ENCODE assay signal across 28 mouse cellular contexts in genomic region chr11:51595459-51596083, GRCm38 (mm10). TPM values are rescaled to one million over a fixed set of nuclear protein-coding genes. Genes with fewer than 3 reads are reported as not detected.
DNase-seq lines count a peak whose midpoint lies in the region; ATAC-seq and TF ChIP-seq lines count a peak whose summit lies in the region.
"Had no signal": no experiment of that assay in that cellular context is flagged by ENCODE, and none has a peak within 500 bp of the region (broad histone marks: within the 10 kb centered on the region; RNA-seq: fewer than 3 reads in every experiment).

No protein-coding gene starts in this region.

- no peak for TF ChIP-seq CTCF in CH12.LX (conservative IDR thresholded peaks at IDR 0.05 in 1 of 2, IDR thresholded peaks at IDR 0.05 in 1 of 2; ENCODE audit: low read depth in 2 of 2, low read length in 2 of 2)
- TF ChIP-seq CTCF in MEL (IDR thresholded peaks at IDR 0.05 in 2 of 3, conservative IDR thresholded peaks at IDR 0.05 in 1 of 3; ENCODE audit: control insufficient read depth in 1 of 3, insufficient read depth in 1 of 3, low read depth in 2 of 3, low read length in 3 of 3, poor library complexity in 1 of 3, severe bottlenecking in 1 of 3), result no peak
- no peak for TF ChIP-seq CTCF in liver, postnatal 0 days (IDR thresholded peaks at IDR 0.05; ENCODE audit: low read depth)

- no peak for DNase-seq in liver, embryonic 13.5 days
- no peak for DNase-seq in liver
- DNase-seq in CH12.LX (ENCODE audit: extremely low read depth), result no peak
- peak; percentile 62 for DNase-seq in MEL (ENCODE audit: low read depth, low spot score)
- DNase-seq in liver, postnatal 0 days, result no peak
- DNase-seq in urinary bladder, postnatal 36 days (ENCODE audit: low spot score in 2 of 2), result no peak
- DNase-seq in ovary, adult 18-20 months (ENCODE audit: low spot score), result no peak
- DNase-seq: adrenal gland, postnatal 10 days; adrenal gland, postnatal 36 days; cerebellum, adult 11 months; cerebellum, adult 8-10 months; cerebellum, postnatal 10 days; cerebellum, postnatal 36 days; embryo, embryonic 11 days; gastrocnemius, postnatal 36 days; heart, adult 2 months had no signal

- H3K9ac ChIP-seq in liver, embryonic 13.5 days, result no peak overlapping the region
- no peak overlapping the region for H3K9ac ChIP-seq in CH12.LX (ENCODE audit: insufficient read depth, low read depth)
- no peak overlapping the region for H3K9ac ChIP-seq in MEL (ENCODE audit: control insufficient read depth, low read depth, low read length, poor library complexity, severe bottlenecking)
- H3K9ac ChIP-seq in liver, postnatal 0 days (replicated peaks), result no peak overlapping the region
- H3K9ac ChIP-seq: embryonic facial prominence, embryonic 13.5 days; forebrain, embryonic 13.5 days; heart, embryonic 13.5 days; hindbrain, embryonic 12.5 days; hindbrain, embryonic 15.5 days had no signal

- H3K4me3 ChIP-seq in liver, embryonic 13.5 days (replicated peaks), result no peak overlapping the region
- H3K4me3 ChIP-seq in CH12.LX (replicated peaks in 1 of 3; ENCODE audit: low read depth in 2 of 3, low read length in 2 of 3, poor library complexity in 1 of 3) (no peak overlapping the region), MEL (ENCODE audit: control insufficient read depth in 1 of 2, insufficient read depth in 1 of 2, low read depth in 2 of 2, low read length in 2 of 2) (no peak overlapping the region)
- H3K4me3 ChIP-seq in liver, postnatal 0 days (ENCODE audit: low read depth, low read length), result no peak overlapping the region
- H3K4me3 ChIP-seq: embryonic facial prominence, embryonic 10.5 days; embryonic facial prominence, embryonic 13.5 days; erythroblast, embryonic 14.5 days; forebrain, embryonic 10.5 days; forebrain, embryonic 13.5 days; heart, adult 2 months; heart, embryonic 10.5 days; heart, embryonic 13.5 days; hindbrain, embryonic 12.5 days; hindbrain, embryonic 15.5 days had no signal

- no peak for TF ChIP-seq EP300 in CH12.LX (IDR thresholded peaks at IDR 0.05; ENCODE audit: low read length)
- TF ChIP-seq EP300 in MEL (IDR thresholded peaks at IDR 0.05; ENCODE audit: low read depth in 1 of 2, low read length in 2 of 2), result no peak
- TF ChIP-seq EP300 in liver, postnatal 0 days (IDR thresholded peaks at IDR 0.05; ENCODE audit: low read depth), result no peak

- 76% methylated on average over 1 of the region's 1 CpGs for WGBS in liver, embryonic 13.5 days (ENCODE audit: insufficient replicate concordance)
- WGBS in liver, postnatal 0 days (ENCODE audit: insufficient replicate concordance), result 79% methylated on average over 1 of the region's 1 CpGs

- dilution Hi-C loops in CH12.LX (cut with MboI; ENCODE audit: extremely low pct_ligation_motif_present, extremely low pct_unique_long_range_greater_than_20kb, low sequenced_read_pairs), result no loop called here

- no peaks in the 10 kb centered on the region for H3K27me3 ChIP-seq in liver, embryonic 13.5 days
- H3K27me3 ChIP-seq in CH12.LX (replicated peaks), result no peaks in the 10 kb centered on the region
- H3K27me3 ChIP-seq in MEL (ENCODE audit: control insufficient read depth in 1 of 2, insufficient read depth in 2 of 2, low read length in 2 of 2), result no peaks in the 10 kb centered on the region
- H3K27me3 ChIP-seq in liver, postnatal 0 days (ENCODE audit: insufficient read depth, low read length), result no peaks in the 10 kb centered on the region
- H3K27me3 ChIP-seq: embryonic facial prominence, embryonic 13.5 days; forebrain, embryonic 13.5 days; heart, embryonic 13.5 days; hindbrain, embryonic 12.5 days; hindbrain, embryonic 15.5 days had no signal

- H3K4me1 ChIP-seq in liver, embryonic 13.5 days (replicated peaks), result no peaks in the 10 kb centered on the region; the same call in 1 of the 2 replicates
- peaks cover 0 to 22% of the 10 kb centered on the region in 2 experiments; a peak in 1 of 4 replicates for H3K4me1 ChIP-seq in CH12.LX (ENCODE audit: control insufficient read depth in 1 of 2, insufficient read depth in 2 of 2)
- H3K4me1 ChIP-seq in MEL (ENCODE audit: control insufficient read depth in 1 of 2, insufficient read depth in 2 of 2, low read length in 2 of 2), result peaks cover 2 to 3% of the 10 kb centered on the region in 2 experiments; a peak in 2 of 4 replicates
- H3K4me1 ChIP-seq in liver, postnatal 0 days (ENCODE audit: insufficient read depth), result no peaks in the 10 kb centered on the region
- H3K4me1 ChIP-seq: embryonic facial prominence, embryonic 10.5 days; embryonic facial prominence, embryonic 13.5 days; forebrain, embryonic 10.5 days; heart, embryonic 10.5 days; hindbrain, embryonic 12.5 days; hindbrain, embryonic 15.5 days had no signal

- H3K27ac ChIP-seq in liver, embryonic 13.5 days, result peak overlapping the region; percentile 1; the same call in 1 of the 2 replicates
- H3K27ac ChIP-seq in CH12.LX (ENCODE audit: insufficient read depth, low read depth) (no peak overlapping the region), MEL (ENCODE audit: control insufficient read depth, low read depth, low read length) (0 out of 2 replicates have a peak overlapping the region, but pooled peaks have one; percentile 9)
- peak overlapping the region; percentile 26; the same call in 1 of the 2 replicates for H3K27ac ChIP-seq in liver, postnatal 0 days (ENCODE audit: low read depth)
- H3K27ac ChIP-seq: embryonic facial prominence, embryonic 10.5 days; embryonic facial prominence, embryonic 13.5 days; forebrain, embryonic 10.5 days; forebrain, embryonic 13.5 days; heart, adult 2 months; heart, embryonic 10.5 days; heart, embryonic 13.5 days; hindbrain, embryonic 12.5 days; hindbrain, embryonic 15.5 days had no signal

- TF ChIP-seq RAD21 in CH12.LX (IDR thresholded peaks at IDR 0.05; ENCODE audit: low read depth, low read length) (no peak), MEL (IDR thresholded peaks at IDR 0.05; ENCODE audit: low read depth, low read length) (no peak)

- H3K79me2 ChIP-seq in CH12.LX (replicated peaks; ENCODE audit: control insufficient read depth, extremely low read depth, insufficient read depth, poor library complexity, severe bottlenecking) (peaks cover 9% of the 10 kb centered on the region), MEL (ENCODE audit: control insufficient read depth, insufficient read depth, low read length, poor library complexity) (no peaks in the 10 kb centered on the region; the same call in 1 of the 2 replicates)

- ATAC-seq in liver, embryonic 13.5 days (ENCODE audit: low read depth), result no peak
- peak; percentile 9; the same call in 1 of the 2 replicates for ATAC-seq in liver, postnatal 0 days
- ATAC-seq in erythroid progenitor cell, adult 5-6 weeks (replicated peaks; ENCODE audit: low FRiP score, poor library complexity, severe bottlenecking), result no peak
- ATAC-seq: activated CD4-positive, CD25-positive, alpha-beta regulatory T cell, adult 4 months; forebrain, embryonic 13.5 days; forebrain, embryonic 16.5 days had no signal

- H3K4me2 ChIP-seq in liver, embryonic 13.5 days, result no peak overlapping the region
- H3K4me2 ChIP-seq in CH12.LX (ENCODE audit: insufficient read depth, low read depth, poor library complexity, severe bottlenecking), result no peak overlapping the region
- no peak overlapping the region for H3K4me2 ChIP-seq in liver, postnatal 0 days (ENCODE audit: low read depth, low read length)
- H3K4me2 ChIP-seq: embryonic facial prominence, embryonic 13.5 days; forebrain, embryonic 13.5 days; heart, embryonic 13.5 days; hindbrain, embryonic 12.5 days; hindbrain, embryonic 15.5 days had no signal

- peaks cover 99% of the 10 kb centered on the region for H3K36me3 ChIP-seq in liver, embryonic 13.5 days
- H3K36me3 ChIP-seq in CH12.LX (replicated peaks in 1 of 2; ENCODE audit: control insufficient read depth in 1 of 2, insufficient read depth in 1 of 2, low read length in 1 of 2), result peaks cover 91 to 98% of the 10 kb centered on the region in 2 experiments
- peaks cover 34 to 43% of the 10 kb centered on the region in 2 experiments for H3K36me3 ChIP-seq in MEL (ENCODE audit: control insufficient read depth in 1 of 2, insufficient read depth in 2 of 2, low read length in 2 of 2)
- peaks cover 95% of the 10 kb centered on the region for H3K36me3 ChIP-seq in liver, postnatal 0 days (replicated peaks; ENCODE audit: insufficient read depth, low read length)

- no peaks in the 10 kb centered on the region for H3K9me3 ChIP-seq in liver, embryonic 13.5 days (replicated peaks)
- H3K9me3 ChIP-seq in CH12.LX (replicated peaks; ENCODE audit: low read length) (no peaks in the 10 kb centered on the region), MEL (replicated peaks; ENCODE audit: insufficient read depth, low read length) (no peaks in the 10 kb centered on the region)
- no peaks in the 10 kb centered on the region for H3K9me3 ChIP-seq in liver, postnatal 0 days (ENCODE audit: low read length)
- H3K9me3 ChIP-seq: embryonic facial prominence, embryonic 10.5 days; embryonic facial prominence, embryonic 13.5 days; forebrain, embryonic 10.5 days; forebrain, embryonic 13.5 days; heart, embryonic 10.5 days; heart, embryonic 13.5 days; hindbrain, embryonic 12.5 days; hindbrain, embryonic 15.5 days had no signal

- in situ Hi-C loops in CH12.LX (cut with MboI; ENCODE audit: low pct_ligation_motif_present, low pct_unique_long_range_greater_than_20kb, low sequenced_read_pairs), result no loop called here

- TF ChIP-seq POLR2A in CH12.LX (IDR thresholded peaks at IDR 0.05; ENCODE audit: low read depth, low read length), result no peak
- TF ChIP-seq POLR2A in MEL (IDR thresholded peaks at IDR 0.05; ENCODE audit: control insufficient read depth in 1 of 2, insufficient read depth in 1 of 2, low read depth in 1 of 2, low read length in 2 of 2, poor library complexity in 1 of 2), result peak in 1 of 2 experiments; percentile 15; a peak in 1 of 4 replicates

RNA-seq across cellular contexts. Expression of gene Phykpl, which starts 11.0 kb away (rescaled TPM):
- polyA plus RNA-seq in liver, embryonic 13.5 days (2015; fragmentation: Nextera tagmentation; extraction: Ambion mirVana), result 14.4 and 15.0 TPM in 2 replicates
- total RNA-seq in CH12.LX (2012; rRNA removed) (30.9 and 40.5 TPM in 2 replicates), CH12.LX (2014; rRNA removed) (19.4 and 25.2 TPM in 2 replicates), MEL (2012; rRNA removed) (17.2 and 22.7 TPM in 2 replicates)
- polyA plus RNA-seq in CH12.LX (2012; ENCODE audit: insufficient read length, low read depth) (39.6 and 44.0 TPM in 2 replicates), MEL (2012; ENCODE audit: insufficient read depth in 1 of 2, insufficient read length in 2 of 2, low read depth in 1 of 2, low replicate concordance in 2 of 2, missing spikeins in 1 of 2) (10 to 100 TPM in 1 of 2 experiments, not detected in 1; 23.0 TPM)
- 14.5 TPM in 2 replicates for polyA plus RNA-seq in liver, postnatal 0 days (2015; fragmentation: Nextera tagmentation; extraction: Ambion mirVana)
- total RNA-seq in erythroid progenitor cell, adult 5-6 weeks (2015; ENCODE audit: low replicate concordance), result 3.6 and 17.2 TPM in 2 replicates
- 6.5 and 10.4 TPM in 2 replicates for total RNA-seq in erythroid progenitor cell, adult 5-6 weeks (2017; ENCODE audit: low replicate concordance)

RNA-seq across cellular contexts. Expression of gene Hnrnpab, which starts 11.1 kb away (rescaled TPM):
- polyA plus RNA-seq in liver, embryonic 13.5 days (2015; fragmentation: Nextera tagmentation; extraction: Ambion mirVana), result 250 and 275 TPM in 2 replicates
- total RNA-seq in CH12.LX (2012; rRNA removed) (893 and 1,222 TPM in 2 replicates), CH12.LX (2014; rRNA removed) (1,100 and 1,160 TPM in 2 replicates), MEL (2012; rRNA removed) (894 and 908 TPM in 2 replicates)
- polyA plus RNA-seq in CH12.LX (2012; ENCODE audit: insufficient read length, low read depth) (2,181 and 2,430 TPM in 2 replicates), MEL (2012; ENCODE audit: insufficient read depth in 1 of 2, insufficient read length in 2 of 2, low read depth in 1 of 2, low replicate concordance in 2 of 2, missing spikeins in 1 of 2) (1,000 to 10,000 TPM in 1 of 2 experiments, 100 to 1,000 TPM in 1; 184 to 1,104 TPM)
- polyA plus RNA-seq in liver, postnatal 0 days (2015; fragmentation: Nextera tagmentation; extraction: Ambion mirVana), result 114 and 130 TPM in 2 replicates
- total RNA-seq in erythroid progenitor cell, adult 5-6 weeks (2015; ENCODE audit: low replicate concordance), result 250 and 265 TPM in 2 replicates
- 313 and 505 TPM in 2 replicates for total RNA-seq in erythroid progenitor cell, adult 5-6 weeks (2017; ENCODE audit: low replicate concordance)

RNA-seq across cellular contexts. Expression of gene Nhp2, which starts 24.0 kb away (rescaled TPM):
- polyA plus RNA-seq in liver, embryonic 13.5 days (2015; fragmentation: Nextera tagmentation; extraction: Ambion mirVana), result 186 and 203 TPM in 2 replicates
- 489 and 641 TPM in 2 replicates for total RNA-seq in CH12.LX (2012; rRNA removed)
- 649 and 722 TPM in 2 replicates for total RNA-seq in CH12.LX (2014; rRNA removed)
- polyA plus RNA-seq in CH12.LX (2012; ENCODE audit: insufficient read length, low read depth), result 847 and 914 TPM in 2 replicates
- total RNA-seq in MEL (2012; rRNA removed), result 588 and 649 TPM in 2 replicates
- polyA plus RNA-seq in MEL (2012; ENCODE audit: insufficient read depth in 1 of 2, insufficient read length in 2 of 2, low read depth in 1 of 2, low replicate concordance in 2 of 2, missing spikeins in 1 of 2), result 1,000 to 10,000 TPM in 1 of 2 experiments, 100 to 1,000 TPM in 1; 739 to 6,489 TPM
- 70.1 and 76.2 TPM in 2 replicates for polyA plus RNA-seq in liver, postnatal 0 days (2015; fragmentation: Nextera tagmentation; extraction: Ambion mirVana)
- total RNA-seq in erythroid progenitor cell, adult 5-6 weeks (2015; ENCODE audit: low replicate concordance), result 15.9 and 23.1 TPM in 2 replicates
- total RNA-seq in erythroid progenitor cell, adult 5-6 weeks (2017; ENCODE audit: low replicate concordance), result 12.3 and 14.8 TPM in 2 replicates

RNA-seq across cellular contexts. Expression of gene Rmnd5b, which starts 40.1 kb away (rescaled TPM):
- 24.9 and 25.1 TPM in 2 replicates for polyA plus RNA-seq in liver, embryonic 13.5 days (2015; fragmentation: Nextera tagmentation; extraction: Ambion mirVana)
- total RNA-seq in CH12.LX (2012; rRNA removed) (46.6 and 46.7 TPM in 2 replicates), CH12.LX (2014; rRNA removed) (39.0 and 41.1 TPM in 2 replicates), MEL (2012; rRNA removed) (52.5 and 55.1 TPM in 2 replicates)
- polyA plus RNA-seq in CH12.LX (2012; ENCODE audit: insufficient read length, low read depth) (59.5 and 60.2 TPM in 2 replicates), MEL (2012; ENCODE audit: insufficient read depth in 1 of 2, insufficient read length in 2 of 2, low read depth in 1 of 2, low replicate concordance in 2 of 2, missing spikeins in 1 of 2) (10 to 100 TPM in 1 of 2 experiments, not detected in 1; 63.0 TPM)
- 13.0 and 16.0 TPM in 2 replicates for polyA plus RNA-seq in liver, postnatal 0 days (2015; fragmentation: Nextera tagmentation; extraction: Ambion mirVana)
- 8.6 and 10.5 TPM in 2 replicates for total RNA-seq in erythroid progenitor cell, adult 5-6 weeks (2015; ENCODE audit: low replicate concordance)
- total RNA-seq in erythroid progenitor cell, adult 5-6 weeks (2017; ENCODE audit: low replicate concordance), result 2.1 and 14.6 TPM in 2 replicates

RNA-seq across cellular contexts. Expression of gene N4bp3, which starts 55.1 kb away (rescaled TPM):
- polyA plus RNA-seq in liver, embryonic 13.5 days (2015; fragmentation: Nextera tagmentation; extraction: Ambion mirVana), result 3.1 and 3.2 TPM in 2 replicates
- total RNA-seq in CH12.LX (2012; rRNA removed) (19.7 and 21.2 TPM in 2 replicates), CH12.LX (2014; rRNA removed) (17.8 and 19.1 TPM in 2 replicates), MEL (2012; rRNA removed) (6.9 and 7.1 TPM in 2 replicates)
- polyA plus RNA-seq in CH12.LX (2012; ENCODE audit: insufficient read length, low read depth) (22.1 and 25.4 TPM in 2 replicates), MEL (2012; ENCODE audit: insufficient read depth in 1 of 2, insufficient read length in 2 of 2, low read depth in 1 of 2, low replicate concordance in 2 of 2, missing spikeins in 1 of 2) (10 to 100 TPM in 1 of 2 experiments, not detected in 1; 11.5 TPM)
- polyA plus RNA-seq in liver, postnatal 0 days (2015; fragmentation: Nextera tagmentation; extraction: Ambion mirVana), result 2.4 and 2.8 TPM in 2 replicates
- total RNA-seq in erythroid progenitor cell, adult 5-6 weeks (2015; ENCODE audit: low replicate concordance), result not detected in 2 replicates
- total RNA-seq in erythroid progenitor cell, adult 5-6 weeks (2017; ENCODE audit: low replicate concordance), result 2.1 TPM in 1 of 2 replicates, not detected in the other
